Mouse (Mus musculus): ENCODE measurements around the gene Nfia. TPM values are rescaled to one million over a fixed set of nuclear protein-coding genes. Genes with fewer than 3 reads are reported as not detected.
A peak's percentile ranks its signal among the peaks of the same experiment; 100 is the strongest.

Nfia gene
- polyA plus RNA-seq, 1 experiment, result 41.2 TPM

- DNase-seq, result peak; percentile 62 to 71
- WGBS, result 3% methylated on average over 11 of the region's 11 CpGs
- H3K4me3 ChIP-seq (replicated peaks; ENCODE audit: insufficient read depth, low read depth, low read length), result peak overlapping the region; percentile 58
- peaks cover 7% of the 10 kb centered on the region; the same call in 1 of the 2 replicates for H3K4me1 ChIP-seq (ENCODE audit: control insufficient read depth, insufficient read depth, low read length)
- TF ChIP-seq CTCF (IDR thresholded peaks at IDR 0.05; ENCODE audit: borderline replicate concordance, insufficient read depth, low read depth, low read length) (no peak), POLR2A (IDR thresholded peaks at IDR 0.05; ENCODE audit: borderline replicate concordance, insufficient read depth, low read length) (no peak)
- peak overlapping the region; percentile 93 for H3K27ac ChIP-seq (ENCODE audit: insufficient read depth, low read length)
- H3K27me3 ChIP-seq (ENCODE audit: control insufficient read depth, insufficient read depth, low read length), result no peaks in the 10 kb centered on the region
Measured at GRCm38 (mm10) chr4:97953886-97954285, 181.4 kb downstream of the Nfia start.

GRCm38 (mm10) chr4:97958121-97958520 lies 185.6 kb downstream of the Nfia start:
- H3K4me3 ChIP-seq (replicated peaks; ENCODE audit: insufficient read depth, low read depth, low read length), result no peak overlapping the region
- no peaks in the 10 kb centered on the region for H3K27me3 ChIP-seq (ENCODE audit: control insufficient read depth, insufficient read depth, low read length)
- no peak overlapping the region for H3K27ac ChIP-seq (ENCODE audit: insufficient read depth, low read length)
- H3K4me1 ChIP-seq (ENCODE audit: control insufficient read depth, insufficient read depth, low read length), result peaks cover 3% of the 10 kb centered on the region; the same call in 1 of the 2 replicates
- DNase-seq, result peak; percentile 58 to 82
- 8% methylated on average over 5 of the region's 5 CpGs for WGBS
- TF ChIP-seq CTCF (IDR thresholded peaks at IDR 0.05; ENCODE audit: borderline replicate concordance, insufficient read depth, low read depth, low read length) (no peak), POLR2A (IDR thresholded peaks at IDR 0.05; ENCODE audit: borderline replicate concordance, insufficient read depth, low read length) (no peak)

- H3K4me1 ChIP-seq (ENCODE audit: control insufficient read depth, insufficient read depth, low read length), result no peaks in the 10 kb centered on the region; the same call in 1 of the 2 replicates
- H3K27ac ChIP-seq (ENCODE audit: insufficient read depth, low read length), result no peak overlapping the region
- no peaks in the 10 kb centered on the region for H3K27me3 ChIP-seq (ENCODE audit: control insufficient read depth, insufficient read depth, low read length)
- DNase-seq, result no peak
- H3K4me3 ChIP-seq (replicated peaks; ENCODE audit: insufficient read depth, low read depth, low read length), result no peak overlapping the region
- WGBS, result 60% methylated on average over 7 of the region's 7 CpGs
- TF ChIP-seq POLR2A (IDR thresholded peaks at IDR 0.05; ENCODE audit: borderline replicate concordance, insufficient read depth, low read length), result no peak
- TF ChIP-seq CTCF (IDR thresholded peaks at IDR 0.05; ENCODE audit: borderline replicate concordance, insufficient read depth, low read depth, low read length), result no peak
Measured at GRCm38 (mm10) chr4:97962856-97963255, 190.3 kb downstream of the Nfia start.

- no peak for TF ChIP-seq POLR2A (IDR thresholded peaks at IDR 0.05; ENCODE audit: borderline replicate concordance, insufficient read depth, low read length)
- no peak for TF ChIP-seq CTCF (IDR thresholded peaks at IDR 0.05; ENCODE audit: borderline replicate concordance, insufficient read depth, low read depth, low read length)
- WGBS, result 50% methylated on average over 1 of the region's 1 CpGs
- no peak for DNase-seq
- Histone ChIP-seq H3K4me1 (ENCODE audit: control insufficient read depth, insufficient read depth, low read length) (no peaks in the 10 kb centered on the region; the same call in 1 of the 2 replicates), H3K4me3 (replicated peaks; ENCODE audit: insufficient read depth, low read depth, low read length) (no peak overlapping the region), H3K27me3 (ENCODE audit: control insufficient read depth, insufficient read depth, low read length) (no peaks in the 10 kb centered on the region), H3K27ac (ENCODE audit: insufficient read depth, low read length) (no peak overlapping the region)
Measured at GRCm38 (mm10) chr4:97963951-97964350, 191.4 kb downstream of the Nfia start.

GRCm38 (mm10) chr4:97968786-97969348 lies 196.3 kb downstream of the Nfia start:
- Histone ChIP-seq H3K4me1 (ENCODE audit: control insufficient read depth, insufficient read depth, low read length) (no peaks in the 10 kb centered on the region; the same call in 1 of the 2 replicates), H3K4me3 (replicated peaks; ENCODE audit: insufficient read depth, low read depth, low read length) (no peak overlapping the region), H3K27ac (ENCODE audit: insufficient read depth, low read length) (no peak overlapping the region), H3K27me3 (ENCODE audit: control insufficient read depth, insufficient read depth, low read length) (no peaks in the 10 kb centered on the region)
- WGBS, result 65% methylated on average over 7 of the region's 7 CpGs
- TF ChIP-seq CTCF (IDR thresholded peaks at IDR 0.05; ENCODE audit: borderline replicate concordance, insufficient read depth, low read depth, low read length), result no peak
- TF ChIP-seq POLR2A (IDR thresholded peaks at IDR 0.05; ENCODE audit: borderline replicate concordance, insufficient read depth, low read length), result no peak
- no peak for DNase-seq

- Histone ChIP-seq H3K4me1 (ENCODE audit: control insufficient read depth, insufficient read depth, low read length) (no peaks in the 10 kb centered on the region; the same call in 1 of the 2 replicates), H3K27me3 (ENCODE audit: control insufficient read depth, insufficient read depth, low read length) (no peaks in the 10 kb centered on the region), H3K4me3 (replicated peaks; ENCODE audit: insufficient read depth, low read depth, low read length) (no peak overlapping the region), H3K27ac (ENCODE audit: insufficient read depth, low read length) (no peak overlapping the region)
- WGBS, result 84% methylated on average over 2 of the region's 2 CpGs
- no peak for DNase-seq
- TF ChIP-seq POLR2A (IDR thresholded peaks at IDR 0.05; ENCODE audit: borderline replicate concordance, insufficient read depth, low read length) (no peak), CTCF (IDR thresholded peaks at IDR 0.05; ENCODE audit: borderline replicate concordance, insufficient read depth, low read depth, low read length) (no peak)
Measured at GRCm38 (mm10) chr4:97973064-97973463, 200.5 kb downstream of the Nfia start.

- WGBS, result 82% methylated on average over 6 of the region's 6 CpGs
- Histone ChIP-seq H3K4me1 (ENCODE audit: control insufficient read depth, insufficient read depth, low read length) (no peaks in the 10 kb centered on the region; the same call in 1 of the 2 replicates), H3K4me3 (replicated peaks; ENCODE audit: insufficient read depth, low read depth, low read length) (no peak overlapping the region), H3K27ac (ENCODE audit: insufficient read depth, low read length) (no peak overlapping the region), H3K27me3 (ENCODE audit: control insufficient read depth, insufficient read depth, low read length) (no peaks in the 10 kb centered on the region)
- TF ChIP-seq POLR2A (IDR thresholded peaks at IDR 0.05; ENCODE audit: borderline replicate concordance, insufficient read depth, low read length) (no peak), CTCF (IDR thresholded peaks at IDR 0.05; ENCODE audit: borderline replicate concordance, insufficient read depth, low read depth, low read length) (no peak)
- DNase-seq, result no peak
Measured at GRCm38 (mm10) chr4:97974037-97974436, 201.5 kb downstream of the Nfia start.

GRCm38 (mm10) chr4:97976891-97977290 lies 204.4 kb downstream of the Nfia start:
- Histone ChIP-seq H3K27ac (ENCODE audit: insufficient read depth, low read length) (no peak overlapping the region), H3K4me1 (ENCODE audit: control insufficient read depth, insufficient read depth, low read length) (no peaks in the 10 kb centered on the region; the same call in 1 of the 2 replicates), H3K4me3 (replicated peaks; ENCODE audit: insufficient read depth, low read depth, low read length) (no peak overlapping the region), H3K27me3 (ENCODE audit: control insufficient read depth, insufficient read depth, low read length) (no peaks in the 10 kb centered on the region)
- no peak for DNase-seq
- TF ChIP-seq CTCF (IDR thresholded peaks at IDR 0.05; ENCODE audit: borderline replicate concordance, insufficient read depth, low read depth, low read length) (no peak), POLR2A (IDR thresholded peaks at IDR 0.05; ENCODE audit: borderline replicate concordance, insufficient read depth, low read length) (no peak)
- 81% methylated on average over 5 of the region's 5 CpGs for WGBS
